Mouse (Mus musculus): ENCODE results near the gene Shld2. TPM values are rescaled to one million over a fixed set of nuclear protein-coding genes. Genes with fewer than 3 reads are reported as not detected.

Shld2 gene
- polyA plus RNA-seq, 1 experiment: 7.1 TPM

DNA sequence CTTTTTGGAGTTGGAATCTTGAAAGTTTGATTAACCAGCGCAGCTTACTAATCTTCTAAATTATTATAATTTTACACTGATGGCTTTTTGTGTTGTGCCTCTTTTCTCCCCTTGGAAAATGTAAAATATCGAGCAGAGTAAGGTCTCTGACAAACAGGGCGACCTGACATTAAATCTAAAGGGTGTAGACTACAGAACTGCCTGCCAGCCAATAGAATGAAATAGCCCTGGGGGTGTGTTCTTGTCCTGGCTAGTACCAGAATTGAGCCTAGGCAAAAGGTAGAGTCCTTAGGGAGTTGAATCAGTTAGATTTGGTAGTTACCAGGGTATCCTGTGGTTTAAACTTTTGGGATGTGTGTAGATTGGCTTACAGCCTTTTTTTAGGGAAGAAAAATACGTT is 1.4 kb upstream of the Shld2 start:
- Histone ChIP-seq H3K27ac (ENCODE audit: insufficient read depth, low read depth, low read length) (peak overlapping the region; percentile 84; the same call in 1 of the 2 replicates), H3K4me3 (ENCODE audit: insufficient read depth, low read length) (peak overlapping the region; percentile 88), H3K4me1 (ENCODE audit: control insufficient read depth, insufficient read depth, low read length) (peaks cover 16% of the 10 kb centered on the region)
- no peak for TF ChIP-seq CTCF (IDR thresholded peaks at IDR 0.05; ENCODE audit: low read depth, low read length)
- TF ChIP-seq POLR2A (IDR thresholded peaks at IDR 0.05; ENCODE audit: borderline replicate concordance, low read depth, low read length): no peak

DNA sequence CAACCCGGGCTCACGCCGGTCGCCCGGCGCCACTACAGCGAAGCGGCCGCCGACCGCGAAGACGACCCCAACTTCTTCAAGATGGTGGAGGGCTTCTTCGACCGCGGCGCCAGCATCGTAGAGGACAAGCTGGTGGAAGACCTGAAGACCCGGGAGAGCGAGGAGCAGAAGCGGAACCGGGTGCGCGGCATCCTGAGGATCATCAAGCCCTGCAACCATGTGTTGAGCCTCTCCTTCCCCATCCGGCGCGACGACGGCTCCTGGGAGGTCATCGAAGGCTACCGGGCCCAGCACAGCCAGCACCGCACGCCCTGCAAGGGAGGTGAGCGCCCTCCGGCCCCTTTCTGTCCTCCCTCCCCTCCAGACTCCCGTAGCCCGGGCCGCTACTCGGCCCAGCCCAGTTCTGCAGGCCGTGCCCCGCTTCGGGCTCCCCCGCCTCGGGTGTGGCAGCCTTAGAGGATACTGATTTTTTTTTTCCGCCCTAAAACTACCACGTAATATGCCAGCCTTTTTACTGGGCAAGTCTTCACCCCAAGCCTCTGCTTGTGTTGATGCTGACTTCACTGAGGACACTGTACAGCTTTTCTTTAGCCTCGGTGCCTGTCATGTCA is 833 bp upstream of the Shld2 start:
- H3K4me1 ChIP-seq (ENCODE audit: control insufficient read depth, insufficient read depth, low read length): peaks cover 16% of the 10 kb centered on the region
- peak overlapping the region; percentile 88 for H3K4me3 ChIP-seq (ENCODE audit: insufficient read depth, low read length)
- H3K27ac ChIP-seq (ENCODE audit: insufficient read depth, low read depth, low read length): peak overlapping the region; percentile 84
- TF ChIP-seq POLR2A (IDR thresholded peaks at IDR 0.05; ENCODE audit: borderline replicate concordance, low read depth, low read length): no peak
- no peak for TF ChIP-seq CTCF (IDR thresholded peaks at IDR 0.05; ENCODE audit: low read depth, low read length)

DNA sequence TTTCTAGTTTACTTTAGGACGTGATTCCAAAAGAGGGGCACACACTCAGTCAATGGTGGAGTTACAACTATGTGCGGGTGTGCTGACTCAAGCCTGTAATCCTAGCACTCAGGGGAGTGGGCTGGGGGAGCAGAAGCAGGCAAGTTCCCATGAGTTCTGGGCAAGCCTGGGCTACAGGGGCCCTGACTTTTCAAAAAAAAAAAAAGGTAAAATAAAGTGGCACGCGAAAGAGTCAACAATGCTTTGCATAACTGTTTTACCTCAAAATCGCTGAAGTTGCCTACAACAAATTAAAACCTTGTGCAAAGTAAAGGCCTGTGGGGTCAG is 423 bp downstream of the Shld2 start:
- peak overlapping the region; percentile 96 for H3K27ac ChIP-seq (ENCODE audit: insufficient read depth, low read depth, low read length)
- peaks cover 18% of the 10 kb centered on the region for H3K4me1 ChIP-seq (ENCODE audit: control insufficient read depth, insufficient read depth, low read length)
- TF ChIP-seq CTCF (IDR thresholded peaks at IDR 0.05; ENCODE audit: low read depth, low read length): no peak
- TF ChIP-seq POLR2A (IDR thresholded peaks at IDR 0.05; ENCODE audit: borderline replicate concordance, low read depth, low read length): no peak
- H3K4me3 ChIP-seq (ENCODE audit: insufficient read depth, low read length): peak overlapping the region; percentile 93

DNA sequence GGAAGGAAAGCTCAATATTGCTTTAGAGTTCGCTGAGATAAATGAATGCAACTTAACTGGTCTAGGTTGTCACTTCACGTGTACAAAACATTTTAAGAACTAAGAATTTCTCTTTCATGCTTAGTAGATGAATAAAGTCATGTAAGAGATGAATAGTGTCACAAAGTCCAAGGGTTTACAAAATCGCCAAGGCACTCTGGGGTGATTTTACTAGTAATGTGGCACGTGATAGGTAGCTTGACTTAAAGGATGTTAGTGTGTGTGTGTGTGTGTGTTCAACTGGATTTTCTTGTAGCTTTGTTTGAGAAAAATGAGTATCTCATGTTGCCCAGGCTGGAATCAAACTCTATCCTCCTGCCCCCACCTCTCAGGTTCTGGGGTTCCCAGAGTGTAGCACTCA is 1.0 kb downstream of the Shld2 start:
- H3K27ac ChIP-seq (ENCODE audit: insufficient read depth, low read depth, low read length): no peak overlapping the region
- TF ChIP-seq CTCF (IDR thresholded peaks at IDR 0.05; ENCODE audit: low read depth, low read length) (no peak), POLR2A (IDR thresholded peaks at IDR 0.05; ENCODE audit: borderline replicate concordance, low read depth, low read length) (no peak)

DNA sequence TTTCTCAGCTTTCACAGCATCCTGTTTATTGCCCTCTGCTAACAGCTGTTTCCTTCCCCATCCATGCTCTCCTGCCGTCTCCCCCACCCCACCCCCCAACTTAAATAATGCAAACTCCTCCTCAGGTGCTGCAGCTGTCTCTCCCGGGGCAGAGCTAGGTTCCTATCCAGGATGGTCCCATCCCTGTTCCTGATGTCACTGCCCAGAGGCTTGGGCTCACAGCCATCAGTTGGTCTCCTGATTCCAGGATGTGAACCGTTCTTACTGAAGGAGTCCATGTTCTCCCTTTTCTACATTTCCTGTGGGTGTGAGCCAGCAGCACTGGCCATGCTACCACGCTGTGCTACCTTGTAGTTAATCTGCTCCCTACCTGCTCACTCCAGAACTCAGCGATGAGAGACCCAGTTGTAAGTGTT is 7.0 kb downstream of the Shld2 start:
- Histone ChIP-seq H3K27ac (ENCODE audit: insufficient read depth, low read depth, low read length) (no peak overlapping the region), H3K4me3 (ENCODE audit: insufficient read depth, low read length) (no peak overlapping the region), H3K4me1 (ENCODE audit: control insufficient read depth, insufficient read depth, low read length) (peaks cover 20% of the 10 kb centered on the region)
- TF ChIP-seq CTCF (IDR thresholded peaks at IDR 0.05; ENCODE audit: low read depth, low read length) (no peak), POLR2A (IDR thresholded peaks at IDR 0.05; ENCODE audit: borderline replicate concordance, low read depth, low read length) (no peak)

More for the DNA sequence above, 1.0 kb downstream of the Shld2 start:
- H3K4me3 ChIP-seq (ENCODE audit: insufficient read depth, low read length): no peak overlapping the region
- peaks cover 19% of the 10 kb centered on the region for H3K4me1 ChIP-seq (ENCODE audit: control insufficient read depth, insufficient read depth, low read length)

DNA sequence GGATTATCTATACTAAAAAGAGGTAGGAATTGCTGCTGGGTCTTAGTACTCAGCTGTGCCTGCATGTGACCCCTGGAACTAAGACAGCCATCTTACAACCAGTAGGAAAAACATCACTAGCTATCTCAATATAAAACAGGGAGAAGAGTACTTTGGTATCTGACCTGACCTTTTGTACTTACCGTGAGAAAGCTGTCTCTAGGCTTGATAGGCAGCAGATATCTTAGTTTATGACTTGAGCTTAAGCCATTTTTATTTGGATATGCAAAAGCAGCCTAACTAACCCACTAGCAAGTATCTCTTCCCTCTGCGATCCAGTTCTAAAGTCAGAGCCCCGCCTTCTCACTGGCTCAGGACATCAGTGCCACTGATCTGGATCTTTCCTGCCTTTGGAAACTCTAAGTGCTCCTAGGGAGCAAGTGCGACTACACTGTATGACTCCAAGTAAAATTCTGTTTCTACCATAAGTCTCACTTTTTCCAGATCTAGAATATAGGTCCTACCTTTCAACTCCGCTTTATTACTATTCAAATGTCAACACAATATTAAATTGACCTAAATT is 7.5 kb downstream of the Shld2 start:
- no peak for TF ChIP-seq POLR2A (IDR thresholded peaks at IDR 0.05; ENCODE audit: borderline replicate concordance, low read depth, low read length)
- no peak for TF ChIP-seq CTCF (IDR thresholded peaks at IDR 0.05; ENCODE audit: low read depth, low read length)
- Histone ChIP-seq H3K4me3 (ENCODE audit: insufficient read depth, low read length) (no peak overlapping the region), H3K27ac (ENCODE audit: insufficient read depth, low read depth, low read length) (no peak overlapping the region), H3K4me1 (ENCODE audit: control insufficient read depth, insufficient read depth, low read length) (peaks cover 21% of the 10 kb centered on the region)

DNA sequence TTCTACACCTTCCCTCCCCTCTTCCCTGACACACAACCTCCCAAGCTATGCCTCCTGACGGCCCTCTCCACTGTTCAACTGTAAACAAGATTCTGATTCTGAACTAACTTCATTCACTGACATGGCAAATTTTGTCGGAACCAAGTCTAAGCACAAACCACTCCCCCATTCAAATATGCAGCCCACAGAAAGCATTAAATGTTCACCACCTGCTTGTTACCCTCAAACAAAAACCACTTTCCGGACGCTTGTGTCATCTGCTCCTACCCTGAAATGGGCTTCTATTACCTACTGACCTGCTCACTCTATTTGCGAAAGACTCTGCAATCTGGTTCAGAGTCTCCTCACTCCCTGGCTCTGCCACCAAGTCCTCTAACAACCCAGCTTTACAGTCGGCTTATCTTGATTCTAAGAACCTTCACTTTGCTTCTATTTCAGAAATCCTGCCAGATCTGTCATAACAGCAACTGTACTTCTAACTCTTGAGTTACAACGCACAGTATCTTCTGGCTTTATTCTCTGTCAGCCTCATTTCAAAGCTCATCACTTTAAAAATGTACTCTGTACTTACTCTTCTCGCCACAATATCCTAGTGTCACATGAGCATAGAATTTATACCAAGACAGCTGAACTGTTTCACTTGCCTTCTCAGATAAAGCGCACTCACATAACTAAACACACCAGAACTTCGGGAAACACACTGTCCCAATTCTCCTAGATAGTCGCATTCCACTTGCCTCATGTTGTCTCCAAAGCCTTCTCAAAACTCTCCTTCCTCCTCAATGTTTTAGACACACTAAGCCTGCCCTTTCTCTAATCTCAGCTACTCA is 11.2 kb downstream of the Shld2 start:
- Histone ChIP-seq H3K4me1 (ENCODE audit: control insufficient read depth, insufficient read depth, low read length) (peaks cover 24% of the 10 kb centered on the region), H3K27ac (ENCODE audit: insufficient read depth, low read depth, low read length) (no peak overlapping the region), H3K4me3 (ENCODE audit: insufficient read depth, low read length) (no peak overlapping the region)
- TF ChIP-seq POLR2A (IDR thresholded peaks at IDR 0.05; ENCODE audit: borderline replicate concordance, low read depth, low read length) (no peak), CTCF (IDR thresholded peaks at IDR 0.05; ENCODE audit: low read depth, low read length) (no peak)

DNA sequence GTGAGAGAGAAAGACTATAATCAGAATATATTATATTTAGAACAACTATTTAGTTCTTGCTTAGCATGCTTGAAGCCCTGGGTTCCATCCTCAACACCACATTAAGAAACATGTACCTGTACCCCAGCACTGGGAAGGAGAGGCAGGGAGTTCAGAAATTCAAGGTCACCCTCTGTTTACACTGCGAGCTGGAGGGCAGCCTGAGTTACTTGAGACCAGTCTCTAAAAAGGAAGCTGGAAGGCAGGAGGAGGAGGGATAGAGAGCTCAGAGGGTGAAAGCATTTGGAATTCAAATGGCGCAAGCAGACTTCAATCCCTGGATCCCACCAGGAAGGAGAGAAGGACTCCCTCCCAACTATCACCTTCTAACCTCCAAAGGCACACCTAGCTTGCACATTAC is 12.7 kb downstream of the Shld2 start:
- H3K27ac ChIP-seq (ENCODE audit: insufficient read depth, low read depth, low read length): peak overlapping the region; percentile 67
- TF ChIP-seq CTCF (IDR thresholded peaks at IDR 0.05; ENCODE audit: low read depth, low read length): no peak
- TF ChIP-seq POLR2A (IDR thresholded peaks at IDR 0.05; ENCODE audit: borderline replicate concordance, low read depth, low read length): no peak
- H3K4me1 ChIP-seq (ENCODE audit: control insufficient read depth, insufficient read depth, low read length): peaks cover 14% of the 10 kb centered on the region
- no peak overlapping the region for H3K4me3 ChIP-seq (ENCODE audit: insufficient read depth, low read length)

DNA sequence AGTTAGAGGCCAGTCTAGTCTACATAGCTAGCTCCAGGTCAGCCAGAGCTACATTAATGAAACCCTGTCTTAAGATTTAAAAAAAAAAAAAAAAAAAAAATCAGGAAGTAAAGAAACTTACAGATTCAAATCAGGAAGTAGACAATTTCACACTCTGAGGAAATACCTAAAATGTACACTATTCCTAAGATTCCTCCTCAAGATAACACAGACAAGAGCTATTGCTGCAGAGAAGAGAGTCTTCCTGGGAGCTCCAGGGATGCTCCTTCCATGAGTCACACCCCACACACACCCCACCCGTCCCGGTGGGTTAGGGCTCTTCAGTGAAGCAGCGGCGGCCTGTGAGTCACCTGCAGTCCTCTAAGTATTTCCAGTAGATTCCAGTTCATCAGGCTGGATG is 13.3 kb downstream of the Shld2 start:
- Histone ChIP-seq H3K4me1 (ENCODE audit: control insufficient read depth, insufficient read depth, low read length) (peaks cover 14% of the 10 kb centered on the region), H3K4me3 (ENCODE audit: insufficient read depth, low read length) (peak overlapping the region; percentile 51), H3K27ac (ENCODE audit: insufficient read depth, low read depth, low read length) (peak overlapping the region; percentile 97)
- no peak for TF ChIP-seq CTCF (IDR thresholded peaks at IDR 0.05; ENCODE audit: low read depth, low read length)
- no peak for TF ChIP-seq POLR2A (IDR thresholded peaks at IDR 0.05; ENCODE audit: borderline replicate concordance, low read depth, low read length)

DNA sequence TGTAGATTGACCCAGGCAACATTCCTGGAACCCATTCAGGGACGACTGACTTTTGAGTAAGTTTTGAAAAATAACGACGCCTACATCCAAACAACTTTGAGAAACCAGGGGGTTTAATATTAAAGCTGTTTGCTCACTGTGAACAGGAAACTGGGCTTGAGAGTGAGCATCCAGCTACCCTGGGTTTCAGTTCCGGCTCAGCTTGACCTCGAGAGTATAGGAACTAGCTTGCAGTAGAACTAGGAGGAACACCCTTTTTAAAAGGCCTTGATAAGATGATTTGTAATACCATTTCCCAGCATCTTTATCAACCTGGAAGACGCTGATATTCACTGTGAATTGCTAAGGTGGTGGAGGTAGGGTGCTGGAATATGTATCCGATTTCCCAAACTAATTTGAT is 13.9 kb downstream of the Shld2 start:
- Histone ChIP-seq H3K4me1 (ENCODE audit: control insufficient read depth, insufficient read depth, low read length) (peaks cover 14% of the 10 kb centered on the region), H3K4me3 (ENCODE audit: insufficient read depth, low read length) (no peak overlapping the region; the same call in 1 of the 2 replicates), H3K27ac (ENCODE audit: insufficient read depth, low read depth, low read length) (peak overlapping the region; percentile 82)
- no peak for TF ChIP-seq CTCF (IDR thresholded peaks at IDR 0.05; ENCODE audit: low read depth, low read length)
- TF ChIP-seq POLR2A (IDR thresholded peaks at IDR 0.05; ENCODE audit: borderline replicate concordance, low read depth, low read length): no peak
